Mouse (Mus musculus): ENCODE measurements around the gene Acad12. TPM values are rescaled to one million over a fixed set of nuclear protein-coding genes. Genes with fewer than 3 reads are reported as not detected.

Acad12 gene
- polyA plus RNA-seq, 1 experiment: 47.0 TPM

GRCm38 (mm10) chr5:121566035-121566681 lies 52.6 kb downstream of the Acad12 start:
- Histone ChIP-seq H3K36me3 (ENCODE audit: control insufficient read depth, insufficient read depth, low read length) (no peaks in the 10 kb centered on the region), H3K4me3 (ENCODE audit: insufficient read depth, low read depth, low read length) (no peak overlapping the region), H3K4me1 (ENCODE audit: control insufficient read depth, insufficient read depth, low read length) (peaks cover 13% of the 10 kb centered on the region; the same call in 1 of the 2 replicates), H3K27ac (ENCODE audit: insufficient read depth, low read depth, low read length) (peak overlapping the region; percentile 27; the same call in 1 of the 2 replicates), H3K27me3 (replicated peaks; ENCODE audit: control insufficient read depth, insufficient read depth, low read length) (no peaks in the 10 kb centered on the region)
- peak; percentile 90 for DNase-seq
- 63% methylated on average over 16 of the region's 16 CpGs for WGBS
- TF ChIP-seq POLR2A (IDR thresholded peaks at IDR 0.05; ENCODE audit: low read depth, low read length): no peak
- TF ChIP-seq CTCF (conservative IDR thresholded peaks at IDR 0.05; ENCODE audit: insufficient read depth, insufficient read length, low read depth, low read length): no peak

DNA sequence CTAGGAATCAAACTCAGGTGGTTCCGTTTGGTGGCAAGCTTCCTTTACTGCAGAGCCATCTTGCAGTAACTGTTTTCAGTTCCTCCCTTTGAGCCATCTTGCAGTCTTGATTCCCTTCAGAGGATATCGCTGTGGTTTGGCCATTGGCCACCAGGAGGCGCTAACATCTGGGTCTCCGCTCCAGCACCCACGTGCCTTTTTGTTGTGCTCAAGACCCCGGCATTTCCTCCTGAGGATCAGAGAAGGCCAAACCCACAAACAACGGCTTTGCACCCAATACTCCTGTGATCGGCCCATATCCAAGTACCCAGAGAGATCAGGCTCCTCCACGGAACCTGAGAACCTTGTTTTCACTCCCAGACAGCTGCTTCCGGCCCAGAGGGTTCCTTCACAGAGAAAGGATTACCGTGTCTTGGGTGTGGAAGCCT lies 54.3 kb downstream of the Acad12 start:
- WGBS: 4% methylated on average over 11 of the region's 11 CpGs
- DNase-seq: peak; percentile 89
- peaks cover 13% of the 10 kb centered on the region; the same call in 1 of the 2 replicates for H3K4me1 ChIP-seq (ENCODE audit: control insufficient read depth, insufficient read depth, low read length)
- TF ChIP-seq CTCF (conservative IDR thresholded peaks at IDR 0.05; ENCODE audit: insufficient read depth, insufficient read length, low read depth, low read length) (peak; percentile 90), POLR2A (IDR thresholded peaks at IDR 0.05; ENCODE audit: low read depth, low read length) (no peak)
- no peak overlapping the region for H3K4me3 ChIP-seq (ENCODE audit: insufficient read depth, low read depth, low read length)
- H3K27ac ChIP-seq (ENCODE audit: insufficient read depth, low read depth, low read length): no peak overlapping the region
- H3K36me3 ChIP-seq (ENCODE audit: control insufficient read depth, insufficient read depth, low read length): no peaks in the 10 kb centered on the region
- H3K27me3 ChIP-seq (replicated peaks; ENCODE audit: control insufficient read depth, insufficient read depth, low read length): no peaks in the 10 kb centered on the region

DNA sequence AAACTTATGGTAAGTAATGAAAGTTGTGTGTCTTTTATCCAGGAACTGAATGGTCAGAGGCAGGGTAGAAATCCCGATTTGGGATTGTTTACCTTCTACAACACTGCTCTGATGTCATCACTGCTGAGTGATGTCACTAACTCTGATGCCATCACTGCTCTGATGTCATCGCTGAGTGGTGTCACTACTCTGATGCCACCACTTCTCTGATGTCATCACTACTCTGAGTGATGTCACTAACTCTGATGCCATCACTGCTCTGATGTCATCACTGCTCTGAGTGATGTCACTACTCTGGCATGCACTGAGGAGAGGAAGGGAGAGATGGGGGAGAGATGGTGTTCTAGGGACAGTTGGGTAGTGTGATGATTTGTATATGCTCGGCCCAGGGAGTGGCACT lies 56.3 kb downstream of the Acad12 start:
- TF ChIP-seq POLR2A (IDR thresholded peaks at IDR 0.05; ENCODE audit: low read depth, low read length) (no peak), CTCF (conservative IDR thresholded peaks at IDR 0.05; ENCODE audit: insufficient read depth, insufficient read length, low read depth, low read length) (no peak)
- H3K27ac ChIP-seq (ENCODE audit: insufficient read depth, low read depth, low read length): no peak overlapping the region
- peaks cover 13% of the 10 kb centered on the region; the same call in 1 of the 2 replicates for H3K4me1 ChIP-seq (ENCODE audit: control insufficient read depth, insufficient read depth, low read length)
- H3K36me3 ChIP-seq (ENCODE audit: control insufficient read depth, insufficient read depth, low read length): no peaks in the 10 kb centered on the region
- H3K27me3 ChIP-seq (replicated peaks; ENCODE audit: control insufficient read depth, insufficient read depth, low read length): no peaks in the 10 kb centered on the region
- no peak overlapping the region for H3K4me3 ChIP-seq (ENCODE audit: insufficient read depth, low read depth, low read length)
- DNase-seq: no peak
- 86% methylated on average over 3 of the region's 3 CpGs for WGBS

DNA sequence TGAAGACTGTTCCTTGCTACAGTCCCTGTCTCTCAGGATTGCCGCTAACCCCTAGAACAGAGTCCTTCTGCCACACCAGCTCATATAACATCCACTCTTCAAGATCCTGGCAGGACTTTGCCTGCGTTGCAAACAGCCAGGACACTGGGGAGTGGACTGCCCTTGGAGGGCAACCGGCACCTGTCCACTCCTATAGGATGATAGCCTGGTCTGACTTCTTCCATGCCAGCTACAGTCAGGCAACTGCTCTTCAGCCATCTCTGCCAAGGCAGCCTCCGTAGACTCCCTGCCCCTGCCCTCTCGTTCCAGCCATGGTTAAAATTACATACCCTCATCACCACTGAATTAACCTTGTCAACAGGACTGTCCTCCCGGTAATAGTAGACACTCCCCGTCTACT lies 69.5 kb downstream of the Acad12 start:
- Histone ChIP-seq H3K4me3 (ENCODE audit: insufficient read depth, low read depth, low read length) (no peak overlapping the region), H3K27me3 (replicated peaks; ENCODE audit: control insufficient read depth, insufficient read depth, low read length) (no peaks in the 10 kb centered on the region), H3K4me1 (ENCODE audit: control insufficient read depth, insufficient read depth, low read length) (peaks cover 5% of the 10 kb centered on the region), H3K27ac (ENCODE audit: insufficient read depth, low read depth, low read length) (no peak overlapping the region), H3K36me3 (ENCODE audit: control insufficient read depth, insufficient read depth, low read length) (no peaks in the 10 kb centered on the region)
- WGBS: 40% methylated on average over 7 of the region's 7 CpGs
- TF ChIP-seq CTCF (conservative IDR thresholded peaks at IDR 0.05; ENCODE audit: insufficient read depth, insufficient read length, low read depth, low read length): no peak
- TF ChIP-seq POLR2A (IDR thresholded peaks at IDR 0.05; ENCODE audit: low read depth, low read length): no peak
- DNase-seq: peak; percentile 34

DNA sequence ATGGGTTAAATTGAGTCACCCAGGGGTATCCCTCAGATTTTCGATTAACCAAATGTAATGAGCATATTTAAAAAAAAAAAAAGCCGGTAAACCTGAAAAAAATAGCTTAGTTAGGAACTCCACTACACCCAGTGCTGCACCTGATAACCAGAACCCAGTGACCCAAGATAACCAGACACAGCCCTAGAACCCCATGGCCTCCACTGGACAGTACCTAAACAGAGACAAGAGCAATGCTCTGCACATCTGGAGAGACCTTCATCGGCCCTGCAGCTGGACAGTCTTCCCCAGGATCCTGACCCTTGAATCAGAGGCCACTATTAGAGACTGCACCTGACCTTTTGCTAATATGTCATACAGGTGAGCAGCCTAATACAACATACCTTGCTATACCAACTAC lies 71.7 kb downstream of the Acad12 start:
- no peak for TF ChIP-seq CTCF (conservative IDR thresholded peaks at IDR 0.05; ENCODE audit: insufficient read depth, insufficient read length, low read depth, low read length)
- TF ChIP-seq POLR2A (IDR thresholded peaks at IDR 0.05; ENCODE audit: low read depth, low read length): no peak
- DNase-seq: no peak
- no peaks in the 10 kb centered on the region for H3K36me3 ChIP-seq (ENCODE audit: control insufficient read depth, insufficient read depth, low read length)
- H3K27me3 ChIP-seq (replicated peaks; ENCODE audit: control insufficient read depth, insufficient read depth, low read length): no peaks in the 10 kb centered on the region
- WGBS: 66% methylated on average over 3 of the region's 3 CpGs
- H3K4me1 ChIP-seq (ENCODE audit: control insufficient read depth, insufficient read depth, low read length): peaks cover 13% of the 10 kb centered on the region
- H3K27ac ChIP-seq (ENCODE audit: insufficient read depth, low read depth, low read length): no peak overlapping the region
- H3K4me3 ChIP-seq (ENCODE audit: insufficient read depth, low read depth, low read length): no peak overlapping the region

Other genes with a start within 250 kb of the Acad12 start
- gene Trafd1, start 233.3 kb downstream of the Acad12 start, polyA plus RNA-seq (2012; rRNA removed): 41.0 and 48.6 TPM in 2 replicates
- gene Naa25, start 221.0 kb downstream of the Acad12 start, polyA plus RNA-seq (2012; rRNA removed): 7.0 and 8.1 TPM in 2 replicates
- gene Tmem116, start 167.0 kb downstream of the Acad12 start, polyA plus RNA-seq (2012; rRNA removed): 147 and 171 TPM in 2 replicates
- 56.7 and 77.8 TPM in 2 replicates for gene Erp29, start 166.4 kb downstream of the Acad12 start, polyA plus RNA-seq (2012; rRNA removed)
- gene Adam1b, start 115.5 kb downstream of the Acad12 start, polyA plus RNA-seq (2012; rRNA removed): not detected in 2 replicates
- gene Adam1a, start 73.5 kb downstream of the Acad12 start, polyA plus RNA-seq (2012; rRNA removed): 2.0 and 2.2 TPM in 2 replicates
- gene Gm42878, start 73.5 kb downstream of the Acad12 start, polyA plus RNA-seq (2012; rRNA removed): 0.13 TPM in 1 of 2 replicates, not detected in the other
- gene Mapkapk5, start 73.0 kb downstream of the Acad12 start, polyA plus RNA-seq (2012; rRNA removed): 32.6 and 36.6 TPM in 2 replicates
- gene Aldh2, start 25.1 kb downstream of the Acad12 start, polyA plus RNA-seq (2012; rRNA removed): 1,369 and 1,431 TPM in 2 replicates
- gene Acad10, start 41.6 kb upstream of the Acad12 start, polyA plus RNA-seq (2012; rRNA removed): 55.9 and 68.1 TPM in 2 replicates
- gene Brap, start 41.6 kb upstream of the Acad12 start, polyA plus RNA-seq (2012; rRNA removed): 44.0 and 50.1 TPM in 2 replicates
- gene Atxn2, start 92.4 kb upstream of the Acad12 start, polyA plus RNA-seq (2012; rRNA removed): 111 and 112 TPM in 2 replicates
- 19.7 and 20.8 TPM in 2 replicates for gene Sh2b3, start 218.7 kb upstream of the Acad12 start, polyA plus RNA-seq (2012; rRNA removed)
- gene Pheta1, start 230.0 kb upstream of the Acad12 start, polyA plus RNA-seq (2012; rRNA removed): 19.1 and 23.4 TPM in 2 replicates